Mouse (Mus musculus) liver, adult 2 months (tissue): ENCODE measurements at regions not wholly inside any gene's neighbourhood (a gene's known extent, or its start where the extent isn't known, plus 50 kb on each side); places are given as distances from the start of the nearest gene placed in this dataset.

Source experiments
- DNase-seq: peaks from one replicate; pipeline ENCODE4 v3.0.0-alpha.2; 2011; ENCODE audit warnings: low read depth, low spot score; ENCODE audit errors: extremely low read depth
- H3K27ac ChIP-seq: fragments of 200-500 bp; replicated peaks from 2 replicates; pipeline ENCODE4 v1.5.1; 2012; ENCODE audit warnings: low read depth, mild to moderate bottlenecking, control low read depth, inconsistent platforms, low read length; ENCODE audit not compliant: insufficient read depth
- H3K27me3 ChIP-seq: fragments of 200-500 bp; 2 replicates; pipeline ENCODE4 v1.6.1; 2012; ENCODE audit warnings: mild to moderate bottlenecking, moderate library complexity, low read length, inconsistent platforms; ENCODE audit not compliant: control insufficient read depth, insufficient read depth
- H3K36me3 ChIP-seq: fragments of 200-500 bp; 2 replicates; pipeline ENCODE4 v1.6.1; 2012; ENCODE audit warnings: low read length, inconsistent platforms; ENCODE audit not compliant: control insufficient read depth, insufficient read depth
- H3K4me1 ChIP-seq: fragments of 200-500 bp; 2 replicates; pipeline ENCODE4 v1.6.1; 2011; ENCODE audit warnings: low read length; ENCODE audit not compliant: control insufficient read depth, insufficient read depth
- H3K4me3 ChIP-seq: fragments of 200-500 bp; 2 replicates; pipeline ENCODE4 v1.5.1; 2011; ENCODE audit warnings: low read depth, mild to moderate bottlenecking, control low read depth, low read length, moderate library complexity; ENCODE audit not compliant: insufficient read depth
- H3K79me2 ChIP-seq: fragments of 200-500 bp; 2 replicates; pipeline ENCODE4 v1.6.1; 2012; ENCODE audit warnings: inconsistent platforms, mild to moderate bottlenecking, low read length, moderate library complexity; ENCODE audit not compliant: control insufficient read depth, insufficient read depth
- H3K9ac ChIP-seq: fragments of 200-500 bp; 2 replicates; pipeline ENCODE4 v1.6.1; 2012; ENCODE audit warnings: low read depth, mild to moderate bottlenecking, control low read depth, inconsistent platforms, low read length
- CTCF ChIP-seq: fragments of 200-500 bp; IDR thresholded peaks from 2 replicates; pipeline ENCODE4 v1.5.1; 2011; ENCODE audit warnings: low read depth, low read length, control low read depth
- POLR2A ChIP-seq: fragments of 200-500 bp; IDR thresholded peaks from 2 replicates; pipeline ENCODE4 v1.6.1; 2011; ENCODE audit warnings: low read length, control low read depth; ENCODE audit not compliant: insufficient read depth; ENCODE audit errors: extremely low read depth
- WGBS: fragments of 180-500 bp; shearing (Covaris S2); methylation state at CpG from one replicate; pipeline ENCODE4 v1.1.7; 2018; 5-methylcytosine and 5-hydroxymethylcytosine counted together

GRCm38 (mm10) chr10:44796205-44796604 lies 267.9 kb upstream of the Prdm1 start:
- Histone ChIP-seq H3K36me3 (no peaks in the 10 kb centered on the region), H3K79me2 (no peaks in the 10 kb centered on the region), H3K27ac (no peak overlapping the region), H3K9ac (no peak overlapping the region), H3K27me3 (no peaks in the 10 kb centered on the region), H3K4me3 (no peak overlapping the region), H3K4me1 (no peaks in the 10 kb centered on the region)
- TF ChIP-seq CTCF (no peak), POLR2A (no peak)
- 54% methylated on average over 1 of the region's 1 CpGs for WGBS
- no peak for DNase-seq

DNA sequence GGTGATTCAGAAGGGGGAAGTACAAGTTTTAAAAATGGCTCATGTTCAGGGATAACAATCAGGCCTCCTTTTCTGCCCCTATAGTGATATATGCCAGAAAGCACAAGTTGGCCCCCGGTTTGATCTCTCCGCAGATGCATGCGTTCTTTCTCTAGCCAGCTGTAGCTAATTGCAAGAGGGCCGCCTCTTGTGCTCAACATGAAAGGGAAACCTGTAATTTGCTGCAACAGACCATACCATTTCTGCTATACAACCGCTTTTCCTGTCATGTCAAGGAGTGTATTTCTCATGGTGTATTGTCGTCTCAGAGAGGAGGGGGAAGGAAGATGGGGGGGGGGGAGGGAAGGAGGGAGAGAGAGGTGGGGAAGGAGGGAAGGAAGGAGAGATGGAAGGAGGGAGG lies 257.1 kb upstream of the Prdm1 start:
- no peaks in the 10 kb centered on the region for H3K79me2 ChIP-seq
- no peak for DNase-seq
- no peak overlapping the region for H3K9ac ChIP-seq
- TF ChIP-seq CTCF, result no peak
- TF ChIP-seq POLR2A, result no peak
- no peak overlapping the region for H3K4me3 ChIP-seq
- WGBS, result 89% methylated on average over 6 of the region's 6 CpGs
- no peaks in the 10 kb centered on the region for H3K36me3 ChIP-seq
- H3K27me3 ChIP-seq, result no peaks in the 10 kb centered on the region
- no peaks in the 10 kb centered on the region for H3K4me1 ChIP-seq
- no peak overlapping the region for H3K27ac ChIP-seq

DNA sequence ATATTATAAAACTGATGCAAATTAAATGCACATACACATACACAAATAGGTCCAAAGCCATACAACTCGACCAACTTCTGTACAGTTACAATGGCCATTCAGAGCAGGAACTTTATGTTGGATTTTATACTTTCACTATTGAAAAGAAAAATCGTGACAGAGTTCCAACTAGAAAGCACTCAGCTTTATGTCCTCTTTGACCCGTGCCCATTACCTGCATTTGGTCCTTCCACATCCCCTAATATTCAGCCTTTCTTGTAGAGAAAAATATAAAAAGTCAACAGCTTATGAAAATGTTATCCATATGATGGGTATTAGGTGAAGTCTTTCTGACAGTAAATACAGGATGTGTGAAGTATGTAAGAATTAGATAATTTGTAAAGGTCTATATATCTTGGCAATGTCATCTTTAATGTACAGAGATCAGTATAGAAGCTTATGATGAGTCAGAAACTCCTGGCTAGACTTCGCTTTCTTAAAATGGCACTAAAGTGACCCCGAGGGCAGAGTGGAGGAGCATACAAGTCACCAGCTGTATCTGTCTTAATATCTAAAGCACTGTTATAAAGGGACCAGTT lies 252.2 kb upstream of the Prdm1 start:
- no peak for DNase-seq
- 88% methylated on average over 5 of the region's 5 CpGs for WGBS
- Histone ChIP-seq H3K27ac (no peak overlapping the region), H3K36me3 (no peaks in the 10 kb centered on the region), H3K4me1 (no peaks in the 10 kb centered on the region), H3K27me3 (no peaks in the 10 kb centered on the region), H3K79me2 (no peaks in the 10 kb centered on the region), H3K9ac (no peak overlapping the region), H3K4me3 (no peak overlapping the region)
- TF ChIP-seq POLR2A, result no peak
- no peak for TF ChIP-seq CTCF

- Histone ChIP-seq H3K36me3 (no peaks in the 10 kb centered on the region), H3K27me3 (no peaks in the 10 kb centered on the region), H3K9ac (no peak overlapping the region), H3K4me3 (no peak overlapping the region), H3K4me1 (no peaks in the 10 kb centered on the region), H3K27ac (no peak overlapping the region), H3K79me2 (no peaks in the 10 kb centered on the region)
- TF ChIP-seq CTCF (no peak), POLR2A (no peak)
- WGBS, result 57% methylated on average over 8 of the region's 8 CpGs
- DNase-seq, result peak; percentile 53
Observed at GRCm38 (mm10) chr10:44779568-44780207, 251.4 kb upstream of the Prdm1 start.

DNA sequence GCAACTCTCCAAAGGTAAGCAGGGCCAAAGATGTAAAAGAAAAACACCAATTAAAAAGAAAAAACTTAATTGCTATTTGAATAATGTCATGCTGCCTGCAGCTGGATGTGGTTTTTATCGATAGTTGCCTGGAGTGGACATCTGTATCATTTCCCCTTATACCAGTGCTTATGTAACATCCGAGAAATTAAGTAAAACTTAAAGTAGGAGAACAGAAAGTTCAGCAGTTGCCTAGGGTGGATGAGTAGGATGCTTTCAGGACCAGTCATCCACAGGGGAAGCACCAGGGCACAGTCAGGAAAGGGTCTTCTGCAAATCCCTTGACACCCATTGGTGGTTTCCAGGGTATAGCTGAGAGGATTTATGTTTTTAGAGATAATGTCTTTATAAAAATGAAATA lies 248.9 kb upstream of the Prdm1 start:
- TF ChIP-seq POLR2A, result no peak
- no peak for TF ChIP-seq CTCF
- WGBS, result 81% methylated on average over 2 of the region's 2 CpGs
- no peak overlapping the region for H3K4me3 ChIP-seq
- H3K79me2 ChIP-seq, result no peaks in the 10 kb centered on the region
- H3K4me1 ChIP-seq, result no peaks in the 10 kb centered on the region
- no peak for DNase-seq
- no peaks in the 10 kb centered on the region for H3K36me3 ChIP-seq
- H3K27ac ChIP-seq, result no peak overlapping the region
- H3K27me3 ChIP-seq, result no peaks in the 10 kb centered on the region
- no peak overlapping the region for H3K9ac ChIP-seq

GRCm38 (mm10) chr10:44776175-44776574 lies 247.9 kb upstream of the Prdm1 start:
- no peak for TF ChIP-seq POLR2A
- TF ChIP-seq CTCF, result no peak
- Histone ChIP-seq H3K79me2 (no peaks in the 10 kb centered on the region), H3K4me3 (no peak overlapping the region), H3K27me3 (no peaks in the 10 kb centered on the region), H3K36me3 (no peaks in the 10 kb centered on the region), H3K4me1 (no peaks in the 10 kb centered on the region), H3K9ac (no peak overlapping the region), H3K27ac (no peak overlapping the region)
- peak; percentile 82 for DNase-seq
- 36% methylated on average over 2 of the region's 2 CpGs for WGBS
